Mouse (Mus musculus) adrenal gland, postnatal 14 days (tissue): ENCODE measurements at regions not wholly inside any gene's neighbourhood (a gene's known extent, or its start where the extent isn't known, plus 50 kb on each side); places are given as distances from the start of the nearest gene placed in this dataset.

ENCODE experiments used
- DNase-seq: peaks from one replicate; pipeline ENCODE4 v3.0.0; 2021; ENCODE audit warnings: mixed read lengths

- peak; percentile 66 for DNase-seq
These were observed 153.2 kb downstream of the Gm10260 start for GRCm38 (mm10) chr13:97607221-97607723.

GRCm38 (mm10) chr13:97604451-97604850 lies 156.0 kb downstream of the Gm10260 start:
- peak; percentile 31 for DNase-seq

- DNase-seq: no peak
These were observed 159.2 kb downstream of the Gm10260 start for GRCm38 (mm10) chr13:97601135-97601730.

GRCm38 (mm10) chr13:97600136-97600535 lies 160.3 kb downstream of the Gm10260 start:
- no peak for DNase-seq

- peak; percentile 23 for DNase-seq
These were observed 161.7 kb downstream of the Gm10260 start for GRCm38 (mm10) chr13:97598507-97599431.

GRCm38 (mm10) chr13:97594851-97595250 lies 165.6 kb downstream of the Gm10260 start:
- DNase-seq: peak; percentile 12

GRCm38 (mm10) chr13:97589626-97590025 lies 170.8 kb downstream of the Gm10260 start:
- DNase-seq: no peak

- DNase-seq: no peak
These were observed 172.3 kb downstream of the Gm10260 start for GRCm38 (mm10) chr13:97588085-97588484.

- DNase-seq: peak; percentile 23
These were observed 173.3 kb downstream of the Gm10260 start for GRCm38 (mm10) chr13:97587088-97587487.

GRCm38 (mm10) chr13:97584045-97584444 lies 176.4 kb downstream of the Gm10260 start:
- DNase-seq: no peak

- no peak for DNase-seq
These were observed 179.1 kb downstream of the Gm10260 start for GRCm38 (mm10) chr13:97581380-97581779.

- DNase-seq: peak; percentile 17
These were observed 180.1 kb downstream of the Gm10260 start for GRCm38 (mm10) chr13:97580241-97580874.

- DNase-seq: no peak
These were observed 181.8 kb downstream of the Gm10260 start for GRCm38 (mm10) chr13:97578595-97578994.

- DNase-seq: no peak
These were observed 183.2 kb downstream of the Gm10260 start for GRCm38 (mm10) chr13:97577081-97577785.

- DNase-seq: no peak
These were observed 186.8 kb downstream of the Gm10260 start for GRCm38 (mm10) chr13:97573601-97574000.

- no peak for DNase-seq
These were observed 188.1 kb downstream of the Gm10260 start for GRCm38 (mm10) chr13:97572352-97572751.

- DNase-seq: peak; percentile 38
These were observed 190.4 kb downstream of the Gm10260 start for GRCm38 (mm10) chr13:97570009-97570408.

- DNase-seq: no peak
These were observed 192.8 kb downstream of the Gm10260 start for GRCm38 (mm10) chr13:97567632-97568031.

GRCm38 (mm10) chr13:97566071-97566470 lies 194.4 kb downstream of the Gm10260 start:
- DNase-seq: peak; percentile 18

- DNase-seq: no peak
These were observed 198.2 kb downstream of the Gm10260 start for GRCm38 (mm10) chr13:97562241-97562640.

GRCm38 (mm10) chr13:97560789-97561188 lies 199.6 kb downstream of the Gm10260 start:
- DNase-seq: no peak
